ENCODE assay signal across 28 mouse cellular contexts in the genomic region with DNA sequence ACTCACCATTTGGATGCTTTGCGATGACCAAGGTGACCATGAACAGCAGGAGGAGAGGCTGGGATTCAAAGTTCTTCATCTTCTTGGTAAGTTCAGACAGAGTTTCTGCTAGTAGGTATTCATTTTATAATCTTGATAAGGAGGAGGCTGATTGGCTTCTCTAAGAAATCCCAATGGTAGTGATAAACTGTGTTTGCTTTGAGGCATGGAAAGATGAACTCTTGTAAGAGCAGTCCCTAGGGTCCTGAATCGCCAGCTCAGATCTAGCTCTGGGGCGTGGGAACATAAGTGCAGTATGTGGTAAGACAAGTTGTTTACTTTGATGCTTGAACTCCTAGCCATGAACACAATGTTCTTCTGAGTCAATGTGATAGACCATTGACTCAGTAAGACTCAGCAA. TPM values are rescaled to one million over a fixed set of nuclear protein-coding genes. Genes with fewer than 3 reads are reported as not detected.
"Had no signal": no experiment of that assay in that cellular context is flagged by ENCODE, and none has a peak within 500 bp of the region (broad histone marks: within the 10 kb centered on the region; RNA-seq: fewer than 3 reads in every experiment).

TSS of gene H2-M9 (minus strand) at position 101 of the 400 bp plus-strand sequence.

- H3K4me2 ChIP-seq: heart, embryonic 11.5 days; heart, embryonic 12.5 days; heart, embryonic 13.5 days; heart, embryonic 15.5 days; hindbrain, embryonic 12.5 days; hindbrain, embryonic 13.5 days; hindbrain, embryonic 14.5 days; hindbrain, embryonic 15.5 days; intestine, embryonic 15.5 days; kidney, embryonic 15.5 days had no signal

- H3K4me3 ChIP-seq: heart, embryonic 10.5 days; heart, embryonic 12.5 days; heart, embryonic 13.5 days; heart, embryonic 15.5 days; hindbrain, embryonic 10.5 days; hindbrain, embryonic 12.5 days; hindbrain, embryonic 13.5 days; hindbrain, embryonic 15.5 days; intestine, embryonic 15.5 days; kidney, embryonic 15.5 days; layer of hippocampus, adult 2 months; left cerebral cortex, adult 2 months had no signal

- H3K27ac ChIP-seq: heart, embryonic 10.5 days; heart, embryonic 13.5 days; heart, embryonic 15.5 days; hindbrain, embryonic 10.5 days; hindbrain, embryonic 12.5 days; hindbrain, embryonic 13.5 days; hindbrain, embryonic 14.5 days; hindbrain, embryonic 15.5 days; hindbrain, postnatal 0 days; intestine, embryonic 15.5 days; kidney, embryonic 15.5 days; kidney, postnatal 0 days; layer of hippocampus, adult 2 months; left cerebral cortex, adult 2 months had no signal

- H3K27me3 ChIP-seq: heart, embryonic 12.5 days; heart, embryonic 13.5 days; heart, embryonic 15.5 days; hindbrain, embryonic 12.5 days; hindbrain, embryonic 13.5 days; hindbrain, embryonic 15.5 days; intestine, embryonic 15.5 days; kidney, embryonic 15.5 days had no signal

- H3K36me3 ChIP-seq: heart, embryonic 10.5 days; heart, embryonic 12.5 days; heart, embryonic 13.5 days; heart, embryonic 15.5 days; hindbrain, embryonic 10.5 days; hindbrain, embryonic 12.5 days; hindbrain, embryonic 13.5 days; hindbrain, embryonic 15.5 days; intestine, embryonic 15.5 days; kidney, embryonic 15.5 days had no signal

- H3K9ac ChIP-seq: heart, embryonic 12.5 days; heart, embryonic 13.5 days; heart, embryonic 15.5 days; hindbrain, embryonic 12.5 days; hindbrain, embryonic 13.5 days; hindbrain, embryonic 14.5 days; hindbrain, embryonic 15.5 days; intestine, embryonic 15.5 days; kidney, embryonic 15.5 days had no signal

- H3K9me3 ChIP-seq: heart, embryonic 10.5 days; heart, embryonic 12.5 days; heart, embryonic 13.5 days; heart, embryonic 15.5 days; hindbrain, embryonic 10.5 days; hindbrain, embryonic 12.5 days; hindbrain, embryonic 13.5 days; hindbrain, embryonic 15.5 days; intestine, embryonic 15.5 days; kidney, embryonic 15.5 days had no signal

- H3K4me1 ChIP-seq: heart, embryonic 10.5 days; heart, embryonic 12.5 days; heart, embryonic 13.5 days; heart, embryonic 15.5 days; hindbrain, embryonic 10.5 days; hindbrain, embryonic 12.5 days; hindbrain, embryonic 13.5 days; hindbrain, embryonic 15.5 days; intestine, embryonic 15.5 days; kidney, embryonic 15.5 days had no signal

- ATAC-seq: hindbrain, embryonic 16.5 days; hindbrain, postnatal 0 days; inflammation-experienced regulatory T-cells, adult 6 months; intestine, embryonic 15.5 days; intestine, embryonic 16.5 days; intestine, postnatal 0 days had no signal

RNA-seq across cellular contexts. Expression of gene H2-M9, which starts in this region (rescaled TPM):
- polyA plus RNA-seq: heart, embryonic 10.5 days; heart, embryonic 11.5 days; heart, embryonic 12.5 days; heart, embryonic 13.5 days; heart, embryonic 14.5 days; heart, embryonic 15.5 days; heart, embryonic 16.5 days; heart, postnatal 0 days; hindbrain, embryonic 10.5 days; hindbrain, embryonic 11.5 days; hindbrain, embryonic 12.5 days; hindbrain, embryonic 13.5 days; hindbrain, embryonic 14.5 days; hindbrain, embryonic 15.5 days; hindbrain, embryonic 16.5 days; hindbrain, postnatal 0 days; inflammation-experienced regulatory T-cells, adult 6 months; intestine, embryonic 14.5 days; intestine, embryonic 15.5 days; intestine, embryonic 16.5 days; kidney, adult 2 months; kidney, embryonic 14.5 days; kidney, embryonic 15.5 days; kidney, postnatal 0 days; large intestine, adult 2 months had no signal
